Mouse (Mus musculus) spleen, adult 2 months (tissue): ENCODE measurements around the gene Gm49369.

Experiments used
- CTCF ChIP-seq: fragments of 200-500 bp; IDR thresholded peaks from 2 replicates; pipeline ENCODE4 v1.5.1; 2011; ENCODE audit warnings: mild to moderate bottlenecking, inconsistent platforms; ENCODE audit not compliant: insufficient read depth, insufficient read length, insufficient replicate concordance; ENCODE audit errors: extremely low read depth
- POLR2A ChIP-seq: fragments of 200-500 bp; IDR thresholded peaks from 2 replicates; pipeline ENCODE4 v1.6.1; 2011; ENCODE audit warnings: low read depth, low read length, inconsistent platforms

DNA sequence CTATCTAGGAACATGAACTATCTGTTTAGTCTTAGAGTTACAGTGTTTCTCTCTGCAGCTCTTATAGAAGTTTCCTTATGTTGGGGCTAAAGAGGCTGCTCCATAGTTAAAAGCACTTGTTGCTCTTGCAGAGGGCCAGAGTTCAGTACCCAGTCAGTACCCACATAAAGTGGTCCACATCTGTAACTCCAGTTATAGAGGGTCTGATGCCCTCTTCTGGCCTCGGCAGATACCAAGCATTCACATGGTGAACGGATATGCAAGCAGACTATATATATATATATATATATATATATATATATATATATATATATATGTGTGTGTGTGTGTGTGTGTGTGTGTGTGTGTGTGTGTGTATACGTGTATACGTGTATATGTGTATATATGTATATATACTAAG lies 25.5 kb upstream of the Gm49369 start:
- TF ChIP-seq CTCF, result no peak
- no peak for TF ChIP-seq POLR2A
